Mouse (Mus musculus): ENCODE measurements around the gene Prpf40b. TPM values are rescaled to one million over a fixed set of nuclear protein-coding genes. Genes with fewer than 3 reads are reported as not detected.

The Prpf40b gene
- polyA plus RNA-seq, 1 experiment from 2014 or later: 84.7 TPM

Other genes with a start within 250 kb of the Prpf40b start
- gene Prph, start 239.9 kb upstream of the Prpf40b start, polyA plus RNA-seq (2014; fragmentation: Nextera tagmentation; extraction: Ambion mirVana): 77.9 and 79.5 TPM in 2 replicates
- gene Troap, start 220.5 kb upstream of the Prpf40b start, polyA plus RNA-seq (2014; fragmentation: Nextera tagmentation; extraction: Ambion mirVana): 3.7 and 4.0 TPM in 2 replicates
- gene C1ql4, start 207.3 kb upstream of the Prpf40b start, polyA plus RNA-seq (2014; fragmentation: Nextera tagmentation; extraction: Ambion mirVana): 4.7 and 6.6 TPM in 2 replicates
- gene Dnajc22, start 201.9 kb upstream of the Prpf40b start, polyA plus RNA-seq (2014; fragmentation: Nextera tagmentation; extraction: Ambion mirVana): 0.52 and 1.0 TPM in 2 replicates
- 33.7 and 33.8 TPM in 2 replicates for gene Spats2, start 169.2 kb upstream of the Prpf40b start, polyA plus RNA-seq (2014; fragmentation: Nextera tagmentation; extraction: Ambion mirVana)
- gene Kcnh3, start 70.2 kb upstream of the Prpf40b start, polyA plus RNA-seq (2014; fragmentation: Nextera tagmentation; extraction: Ambion mirVana): 0.81 and 0.96 TPM in 2 replicates
- gene Mcrs1, start 43.1 kb upstream of the Prpf40b start, polyA plus RNA-seq (2014; fragmentation: Nextera tagmentation; extraction: Ambion mirVana): 200 and 205 TPM in 2 replicates
- gene Fam186b, start 801 bp downstream of the Prpf40b start, polyA plus RNA-seq (2014; fragmentation: Nextera tagmentation; extraction: Ambion mirVana): 0.39 and 0.81 TPM in 2 replicates
- 9.0 and 9.2 TPM in 2 replicates for gene Fmnl3, start 75.4 kb downstream of the Prpf40b start, polyA plus RNA-seq (2014; fragmentation: Nextera tagmentation; extraction: Ambion mirVana)
- 262 and 272 TPM in 2 replicates for gene Tmbim6, start 97.8 kb downstream of the Prpf40b start, polyA plus RNA-seq (2014; fragmentation: Nextera tagmentation; extraction: Ambion mirVana)
- 16.2 and 19.3 TPM in 2 replicates for gene Nckap5l, start 162.7 kb downstream of the Prpf40b start, polyA plus RNA-seq (2014; fragmentation: Nextera tagmentation; extraction: Ambion mirVana)
- gene Bcdin3d, start 179.6 kb downstream of the Prpf40b start, polyA plus RNA-seq (2014; fragmentation: Nextera tagmentation; extraction: Ambion mirVana): 16.5 and 19.6 TPM in 2 replicates
- 32.0 and 44.4 TPM in 2 replicates for gene Faim2, start 233.1 kb downstream of the Prpf40b start, polyA plus RNA-seq (2014; fragmentation: Nextera tagmentation; extraction: Ambion mirVana)